Mouse (Mus musculus) lung, embryonic 15.5 days (tissue): ENCODE measurements around the gene Thap2. TPM values are rescaled to one million over a fixed set of nuclear protein-coding genes. Genes with fewer than 3 reads are reported as not detected.

Experiments used
- ATAC-seq: fragments of 200-750 bp; cut with Nextera tagmentation; 2 replicates; pipeline ENCODE4 v1.8.0; 2017; ENCODE audit warnings: moderate number of reproducible peaks, borderline replicate concordance; ENCODE audit not compliant: low FRiP score, low TSS enrichment; ENCODE audit errors: extremely low read depth
- H3K27ac ChIP-seq: fragments of 300-500 bp; sonication (generic); 2 replicates; pipeline ENCODE4 v1.5.1; 2015; ENCODE audit warnings: moderate library complexity, mild to moderate bottlenecking, inconsistent platforms
- H3K27me3 ChIP-seq: fragments of 300-500 bp; sonication (generic); 2 replicates; pipeline ENCODE4 v1.6.1; 2015; ENCODE audit warnings: inconsistent platforms
- H3K36me3 ChIP-seq: fragments of 300-500 bp; sonication (generic); 2 replicates; pipeline ENCODE4 v1.6.1; 2015; ENCODE audit warnings: inconsistent platforms
- H3K4me1 ChIP-seq: fragments of 300-500 bp; sonication (generic); 2 replicates; pipeline ENCODE4 v1.6.1; 2015; ENCODE audit warnings: inconsistent platforms
- H3K4me2 ChIP-seq: fragments of 300-500 bp; sonication (generic); 2 replicates; pipeline ENCODE4 v1.6.1; 2015; ENCODE audit warnings: inconsistent platforms, mild to moderate bottlenecking, moderate library complexity
- H3K4me3 ChIP-seq: fragments of 300-500 bp; sonication (generic); 2 replicates; pipeline ENCODE4 v1.5.1; 2015; ENCODE audit warnings: mild to moderate bottlenecking, inconsistent platforms
- H3K9ac ChIP-seq: fragments of 300-500 bp; sonication (generic); 2 replicates; pipeline ENCODE4 v1.6.1; 2015; ENCODE audit warnings: inconsistent platforms
- H3K9me3 ChIP-seq: fragments of 300-500 bp; sonication (generic); 2 replicates; pipeline ENCODE4 v1.6.1; 2016; ENCODE audit warnings: inconsistent platforms
- WGBS: fragments of 180-500 bp; shearing (Covaris S2); methylation state at CpG from one replicate; pipeline ENCODE4 v1.1.7; 2015; 5-methylcytosine and 5-hydroxymethylcytosine counted together
- polyA plus RNA-seq: library from polyadenylated mRNA; unstranded; fragments of >200 nt; fragmentation: Nextera tagmentation; extraction: Ambion mirVana; gene quantifications from 2 replicates; pipeline ENCODE4 v1.2.1, GENCODE M21; 2015

Gene Thap2
- polyA plus RNA-seq, 1 experiment from 2014 or later, result 19.5 TPM

DNA sequence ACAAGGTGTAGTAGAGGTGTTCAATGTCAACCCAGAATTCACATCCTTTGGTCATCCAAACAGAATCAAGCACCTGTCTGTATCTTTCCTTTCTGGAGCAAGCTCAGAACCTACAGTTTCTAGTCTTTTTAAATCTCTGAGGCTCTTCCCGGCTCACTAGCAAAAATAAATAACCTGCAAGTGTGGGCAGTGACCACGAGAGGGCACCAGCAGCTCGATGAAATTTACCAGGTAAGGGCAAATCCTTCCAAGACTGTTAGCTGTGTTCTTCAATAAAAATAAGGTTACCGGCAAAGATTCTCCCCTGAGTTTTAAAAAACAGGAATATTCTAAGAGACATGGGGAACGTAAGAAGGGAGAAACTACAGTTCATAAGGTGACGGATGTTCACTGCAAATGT is 60.9 kb downstream of the Thap2 start:
- no peaks in the 10 kb centered on the region for H3K9me3 ChIP-seq
- ATAC-seq, result no peak
- no peak overlapping the region for H3K9ac ChIP-seq
- no peaks in the 10 kb centered on the region for H3K4me1 ChIP-seq
- no peak overlapping the region for H3K4me2 ChIP-seq
- H3K4me3 ChIP-seq, result no peak overlapping the region
- 7% methylated on average over 6 of the region's 6 CpGs for WGBS
- H3K27ac ChIP-seq, result no peak overlapping the region
- H3K27me3 ChIP-seq, result no peaks in the 10 kb centered on the region
- H3K36me3 ChIP-seq, result no peaks in the 10 kb centered on the region

DNA sequence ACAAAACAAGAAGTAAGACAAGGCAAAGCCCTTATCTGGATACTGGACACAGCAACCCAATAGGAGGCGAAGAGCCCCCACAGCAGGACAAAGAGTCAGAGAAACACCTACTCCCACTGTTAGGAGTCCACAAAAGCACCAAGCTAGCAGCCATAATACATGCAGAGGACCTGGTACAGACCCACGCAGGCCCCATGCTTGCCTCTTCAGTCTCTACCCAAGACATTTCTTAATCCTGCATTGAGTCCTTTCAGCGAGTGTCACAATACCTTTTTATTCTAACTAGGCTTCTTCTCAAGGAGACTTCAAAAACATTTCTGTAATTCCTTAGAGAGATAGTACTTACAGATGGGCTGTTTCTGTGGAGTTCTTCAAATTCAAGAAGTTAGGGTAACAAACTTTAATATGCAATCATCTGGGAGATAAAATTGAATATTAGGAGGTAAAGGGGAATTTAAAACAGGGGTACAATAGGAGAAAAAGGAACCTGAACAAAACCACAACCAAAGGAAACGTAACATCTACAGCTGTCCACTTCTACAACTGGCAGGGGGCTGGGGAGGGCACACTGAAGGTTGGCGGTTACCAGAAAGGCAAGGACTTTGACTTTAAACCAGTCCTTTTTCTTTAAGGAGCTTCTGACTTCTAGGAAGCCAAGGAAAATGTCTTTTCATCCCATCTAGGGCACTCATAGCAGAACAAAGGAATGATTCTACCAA is 62.8 kb downstream of the Thap2 start:
- no peak for ATAC-seq
- Histone ChIP-seq H3K27me3 (no peaks in the 10 kb centered on the region), H3K4me3 (no peak overlapping the region), H3K4me2 (no peak overlapping the region), H3K4me1 (peaks cover under 1% of the 10 kb centered on the region), H3K36me3 (no peaks in the 10 kb centered on the region), H3K27ac (no peak overlapping the region), H3K9ac (no peak overlapping the region), H3K9me3 (no peaks in the 10 kb centered on the region)
- 70% methylated on average over 5 of the region's 5 CpGs for WGBS

Other genes starting within 250 kb of the Thap2 start
- 0.07 TPM in 1 of 2 replicates, not detected in the other for gene Tph2, start 199.4 kb downstream of the Thap2 start, polyA plus RNA-seq
- 56.3 and 57.4 TPM in 2 replicates for gene Tbc1d15, start 133.0 kb downstream of the Thap2 start, polyA plus RNA-seq
- 4.7 and 5.9 TPM in 2 replicates for gene Rab21, start 68.8 kb downstream of the Thap2 start, polyA plus RNA-seq
- gene Tmem19, start 21.9 kb downstream of the Thap2 start, polyA plus RNA-seq, result 23.2 and 29.3 TPM in 2 replicates
- 16.2 and 18.6 TPM in 2 replicates for gene Zfc3h1, start 516 bp upstream of the Thap2 start, polyA plus RNA-seq
- not detected in 2 replicates for gene A930009A15Rik, start 185.5 kb upstream of the Thap2 start, polyA plus RNA-seq
- 1.7 and 2.5 TPM in 2 replicates for gene Lgr5, start 203.3 kb upstream of the Thap2 start, polyA plus RNA-seq